ENCODE assay signal across 8 mouse cellular contexts in the genomic region with DNA sequence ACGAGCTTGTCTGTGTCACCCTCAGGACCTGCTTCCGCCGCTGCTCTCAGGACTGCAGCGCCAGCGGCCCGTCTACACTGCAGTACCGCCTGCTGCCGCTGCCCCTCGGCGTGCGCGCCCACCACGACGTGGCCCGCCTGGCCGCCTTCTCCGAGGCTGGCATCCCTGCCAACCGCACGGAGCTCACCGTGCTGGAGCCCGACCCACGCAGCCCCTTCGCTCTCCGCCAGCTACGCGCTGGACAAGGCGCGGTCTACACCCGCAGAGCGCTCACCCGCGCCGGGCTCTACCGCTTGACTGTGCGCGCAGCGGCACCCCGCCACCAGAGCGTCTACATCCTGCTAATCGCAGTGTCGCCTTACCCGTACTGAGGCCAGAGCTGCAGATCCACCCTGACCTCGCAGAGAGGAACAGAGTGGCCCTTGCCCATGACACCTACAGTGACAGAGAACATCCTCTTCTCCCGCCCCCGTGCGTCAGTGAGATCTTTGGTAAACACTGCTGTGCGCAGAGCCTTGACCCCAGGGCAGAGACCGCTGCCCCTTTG. TPM values are rescaled to one million over a fixed set of nuclear protein-coding genes. Genes with fewer than 3 reads are reported as not detected.
DNase-seq lines count a peak whose midpoint lies in the region; ATAC-seq and TF ChIP-seq lines count a peak whose summit lies in the region.

No protein-coding gene starts in this region.

- peaks cover 2% of the 10 kb centered on the region for H3K4me1 ChIP-seq in ES-Bruce4 (ENCODE audit: control insufficient read depth, insufficient read depth, low read length)
- H3K4me1 ChIP-seq in embryonic facial prominence, embryonic 15.5 days, result peaks cover 17% of the 10 kb centered on the region
- H3K4me1 ChIP-seq in intestine, embryonic 16.5 days (ENCODE audit: control insufficient read depth, insufficient read depth, low read length), result peaks cover 15% of the 10 kb centered on the region
- H3K4me1 ChIP-seq in liver, embryonic 16.5 days (ENCODE audit: control insufficient read depth, low read depth, low read length), result peaks cover 3% of the 10 kb centered on the region
- peaks cover 9% of the 10 kb centered on the region; the same call in 1 of the 2 replicates for H3K4me1 ChIP-seq in neural tube, embryonic 13.5 days (replicated peaks)

- no peaks in the 10 kb centered on the region for H3K9me3 ChIP-seq in ES-Bruce4 (replicated peaks; ENCODE audit: control insufficient read depth, insufficient read depth, low read length, poor library complexity, severe bottlenecking)
- H3K9me3 ChIP-seq in embryonic facial prominence, embryonic 15.5 days (replicated peaks), result no peaks in the 10 kb centered on the region
- H3K9me3 ChIP-seq in intestine, embryonic 16.5 days (ENCODE audit: control insufficient read depth, low read length), result no peaks in the 10 kb centered on the region
- no peaks in the 10 kb centered on the region for H3K9me3 ChIP-seq in liver, embryonic 16.5 days (replicated peaks; ENCODE audit: control insufficient read depth, low read length)
- H3K9me3 ChIP-seq in neural tube, embryonic 13.5 days, result no peaks in the 10 kb centered on the region

- ATAC-seq in embryonic facial prominence, embryonic 15.5 days (ENCODE audit: insufficient number of reproducible peaks, low FRiP score, low TSS enrichment, low read depth), result peak; percentile 36; the same call in 1 of the 2 replicates
- peak; percentile 19 for ATAC-seq in intestine, embryonic 16.5 days
- peak; percentile 64 for ATAC-seq in liver, embryonic 16.5 days (ENCODE audit: low read depth)
- peak; percentile 70 for ATAC-seq in neural tube, embryonic 13.5 days (ENCODE audit: low read depth)

- peak; percentile 63 for DNase-seq in adrenal gland, postnatal 10 days
- no peak for DNase-seq in adrenal gland, adult 18-20 months (ENCODE audit: low spot score in 2 of 2)
- DNase-seq in yolk sac, embryonic 10.5 days (ENCODE audit: low spot score), result peak; percentile 90

- peak overlapping the region; percentile 62 for H3K4me3 ChIP-seq in ES-Bruce4 (ENCODE audit: low read depth, low read length)
- peak overlapping the region; percentile 45 for H3K4me3 ChIP-seq in embryonic facial prominence, embryonic 15.5 days (replicated peaks)
- H3K4me3 ChIP-seq in intestine, embryonic 16.5 days (ENCODE audit: low read length), result peak overlapping the region; percentile 44
- peak overlapping the region; percentile 47 for H3K4me3 ChIP-seq in liver, embryonic 16.5 days (ENCODE audit: low read depth, low read length)
- H3K4me3 ChIP-seq in neural tube, embryonic 13.5 days, result peak overlapping the region; percentile 42

- H3K27me3 ChIP-seq in ES-Bruce4 (ENCODE audit: control insufficient read depth, insufficient read depth, low read length, poor library complexity, severe bottlenecking), result no peaks in the 10 kb centered on the region
- H3K27me3 ChIP-seq in embryonic facial prominence, embryonic 15.5 days, result peaks cover 29% of the 10 kb centered on the region
- H3K27me3 ChIP-seq in intestine, embryonic 16.5 days (replicated peaks; ENCODE audit: control insufficient read depth, insufficient read depth, low read length), result 0 out of 2 replicates have a peak, but pooled peaks cover 3% of the 10 kb centered on the region
- H3K27me3 ChIP-seq in liver, embryonic 16.5 days (ENCODE audit: control insufficient read depth, insufficient read depth, low read depth, low read length), result peaks cover 9% of the 10 kb centered on the region
- peaks cover 88% of the 10 kb centered on the region for H3K27me3 ChIP-seq in neural tube, embryonic 13.5 days

- TF ChIP-seq EP300 in ES-Bruce4 (IDR thresholded peaks at IDR 0.05; ENCODE audit: insufficient read depth, low read depth, low read length), result no peak

- H3K4me2 ChIP-seq in embryonic facial prominence, embryonic 15.5 days (replicated peaks), result peak overlapping the region; percentile 83
- H3K4me2 ChIP-seq in intestine, embryonic 16.5 days (ENCODE audit: low read depth, low read length), result peak overlapping the region; percentile 78
- peak overlapping the region; percentile 43 for H3K4me2 ChIP-seq in liver, embryonic 16.5 days (ENCODE audit: low read depth, low read length)
- peak overlapping the region; percentile 61 for H3K4me2 ChIP-seq in neural tube, embryonic 13.5 days

- H3K9ac ChIP-seq in ES-Bruce4 (ENCODE audit: low read depth, poor library complexity, severe bottlenecking), result peak overlapping the region; percentile 31; the same call in 1 of the 2 replicates
- H3K9ac ChIP-seq in embryonic facial prominence, embryonic 15.5 days, result no peak overlapping the region; the same call in 1 of the 2 replicates
- peak overlapping the region; percentile 71 for H3K9ac ChIP-seq in intestine, embryonic 16.5 days (ENCODE audit: low read depth, low read length)
- peak overlapping the region; percentile 49 for H3K9ac ChIP-seq in liver, embryonic 16.5 days (ENCODE audit: low read depth, low read length)
- H3K9ac ChIP-seq in neural tube, embryonic 13.5 days, result peak overlapping the region; percentile 62

- no peak overlapping the region for H3K27ac ChIP-seq in ES-Bruce4 (ENCODE audit: insufficient read depth, low read length)
- H3K27ac ChIP-seq in embryonic facial prominence, embryonic 15.5 days (replicated peaks), result 0 out of 2 replicates have a peak overlapping the region, but pooled peaks have one; percentile 3
- H3K27ac ChIP-seq in intestine, embryonic 16.5 days (ENCODE audit: low read length), result peak overlapping the region; percentile 91
- H3K27ac ChIP-seq in liver, embryonic 16.5 days (ENCODE audit: low read length), result peak overlapping the region; percentile 86
- H3K27ac ChIP-seq in neural tube, embryonic 13.5 days (replicated peaks), result no peak overlapping the region

- H3K36me3 ChIP-seq in ES-Bruce4 (ENCODE audit: control insufficient read depth, insufficient read depth, low read length, poor library complexity, severe bottlenecking), result no peaks in the 10 kb centered on the region
- no peaks in the 10 kb centered on the region for H3K36me3 ChIP-seq in embryonic facial prominence, embryonic 15.5 days
- no peaks in the 10 kb centered on the region for H3K36me3 ChIP-seq in intestine, embryonic 16.5 days (ENCODE audit: control insufficient read depth, insufficient read depth, low read length)
- H3K36me3 ChIP-seq in liver, embryonic 16.5 days (ENCODE audit: control insufficient read depth, insufficient read depth), result no peaks in the 10 kb centered on the region
- H3K36me3 ChIP-seq in neural tube, embryonic 13.5 days, result no peaks in the 10 kb centered on the region

- under 1% methylated on average over 48 of the region's 48 CpGs for WGBS in embryonic facial prominence, embryonic 15.5 days
- 3% methylated on average over 48 of the region's 48 CpGs for WGBS in intestine, embryonic 16.5 days
- WGBS in liver, embryonic 16.5 days (ENCODE audit: insufficient replicate concordance), result 2% methylated on average over 48 of the region's 48 CpGs
- WGBS in neural tube, embryonic 13.5 days, result under 1% methylated on average over 45 of the region's 48 CpGs

- TF ChIP-seq CTCF in ES-Bruce4 (IDR thresholded peaks at IDR 0.05; ENCODE audit: low read depth, low read length), result peak; percentile 16

- TF ChIP-seq POLR2A in ES-Bruce4 (IDR thresholded peaks at IDR 0.05; ENCODE audit: insufficient read depth, low read length), result no peak

RNA-seq across cellular contexts. Expression of a gene that starts 9.9 kb away (rescaled TPM):
- 100 to 1,000 TPM in 1 of 2 experiments, 10 to 100 TPM in 1; 61.2 to 175 TPM for total RNA-seq in adrenal gland, postnatal 10 days (2021)
- 10 to 100 TPM; 25.0 to 30.6 TPM for total RNA-seq in adrenal gland, adult 18-20 months (2021)
- polyA plus RNA-seq in ES-Bruce4 (2011; ENCODE audit: insufficient read depth, insufficient read length, low read depth, missing spikeins), result 168 and 176 TPM in 2 replicates
- 38.1 and 41.3 TPM in 2 replicates for polyA plus RNA-seq in embryonic facial prominence, embryonic 15.5 days (2015; fragmentation: Nextera tagmentation; extraction: Ambion mirVana)
- polyA plus RNA-seq in intestine, embryonic 16.5 days (2015; fragmentation: Nextera tagmentation; extraction: Ambion mirVana), result 374 and 535 TPM in 2 replicates
- 399 and 480 TPM in 2 replicates for polyA plus RNA-seq in liver, embryonic 16.5 days (2015; fragmentation: Nextera tagmentation; extraction: Ambion mirVana)
- polyA plus RNA-seq in neural tube, embryonic 13.5 days (2015; fragmentation: Nextera tagmentation; extraction: Ambion mirVana), result 12.5 and 14.8 TPM in 2 replicates

Comparison
In these comparisons a context has a peak if more than half of its experiments do, and no peak if none do; other contexts are left out.
1. DNase-seq: peak in adrenal gland, postnatal 10 days (single experiment) and yolk sac, embryonic 10.5 days (single experiment); none in adrenal gland, adult 18-20 months (0 of 2).
2. H3K27ac ChIP-seq: peak in embryonic facial prominence, embryonic 15.5 days (single experiment), intestine, embryonic 16.5 days (single experiment) and liver, embryonic 16.5 days (single experiment); none in ES-Bruce4 (single experiment) and neural tube, embryonic 13.5 days (single experiment).
3. ATAC-seq: peak in every context shown above with its lines; median percentile 70 in neural tube, embryonic 13.5 days; 64 in liver, embryonic 16.5 days; 36 in embryonic facial prominence, embryonic 15.5 days; 19 in intestine, embryonic 16.5 days.
4. Peak in every context shown above with its lines, with median percentiles within 50 percentile points of each other: H3K4me3 ChIP-seq and H3K4me2 ChIP-seq.